Mouse (Mus musculus) hindbrain, embryonic 13.5 days (tissue): ENCODE data around the gene P4ha1. TPM values are rescaled to one million over a fixed set of nuclear protein-coding genes. Genes with fewer than 3 reads are reported as not detected.

Source experiments
- ATAC-seq: fragments of 200-750 bp; cut with Nextera tagmentation; 2 replicates; pipeline ENCODE4 v1.8.0; 2017; ENCODE audit warnings: moderate TSS enrichment; ENCODE audit not compliant: low FRiP score
- H3K27ac ChIP-seq: fragments of 300-500 bp; sonication (generic); 2 replicates; pipeline ENCODE4 v1.5.1; 2015; ENCODE audit warnings: inconsistent platforms, mild to moderate bottlenecking, moderate library complexity
- H3K27me3 ChIP-seq: fragments of 300-500 bp; sonication (generic); 2 replicates; pipeline ENCODE4 v1.6.1; 2015; ENCODE audit warnings: mild to moderate bottlenecking, inconsistent platforms
- H3K36me3 ChIP-seq: fragments of 300-500 bp; sonication (generic); 2 replicates; pipeline ENCODE4 v1.6.1; 2015; ENCODE audit warnings: mild to moderate bottlenecking, inconsistent platforms
- H3K4me1 ChIP-seq: fragments of 300-500 bp; sonication (generic); replicated peaks from 2 replicates; pipeline ENCODE4 v1.6.1; 2015; ENCODE audit warnings: inconsistent platforms
- H3K4me2 ChIP-seq: fragments of 300-500 bp; sonication (generic); 2 replicates; pipeline ENCODE4 v1.6.1; 2015; ENCODE audit warnings: inconsistent platforms, mild to moderate bottlenecking, moderate library complexity
- H3K4me3 ChIP-seq: fragments of 300-500 bp; sonication (generic); 2 replicates; pipeline ENCODE4 v1.5.1; 2015; ENCODE audit warnings: mild to moderate bottlenecking, inconsistent platforms
- H3K9ac ChIP-seq: fragments of 300-500 bp; sonication (generic); 2 replicates; pipeline ENCODE4 v1.6.1; 2015; ENCODE audit warnings: mild to moderate bottlenecking, inconsistent platforms
- H3K9me3 ChIP-seq: fragments of 300-500 bp; sonication (generic); 2 replicates; pipeline ENCODE4 v1.6.1; 2016; ENCODE audit warnings: inconsistent platforms
- WGBS: fragments of 180-500 bp; shearing (Covaris S2); methylation state at CpG from one replicate; pipeline ENCODE4 v1.1.7; 2015; 5-methylcytosine and 5-hydroxymethylcytosine counted together
- polyA plus RNA-seq: library from polyadenylated mRNA; unstranded; fragments of >200 nt; fragmentation: Nextera tagmentation; extraction: Ambion mirVana; gene quantifications from 2 replicates; pipeline ENCODE4 v1.2.1, GENCODE M21; 2015

The P4ha1 gene
- polyA plus RNA-seq, 1 experiment from 2014 or later, result 29.9 TPM

GRCm38 (mm10) chr10:59326612-59327315 lies 3.7 kb downstream of the P4ha1 start:
- 86% methylated on average over 8 of the region's 8 CpGs for WGBS
- Histone ChIP-seq H3K27ac (no peak overlapping the region), H3K27me3 (no peaks in the 10 kb centered on the region), H3K9ac (no peak overlapping the region), H3K4me3 (no peak overlapping the region), H3K9me3 (no peaks in the 10 kb centered on the region), H3K4me1 (peaks cover 22% of the 10 kb centered on the region), H3K36me3 (no peaks in the 10 kb centered on the region), H3K4me2 (no peak overlapping the region)
- no peak for ATAC-seq

GRCm38 (mm10) chr10:59327316-59327710 lies 4.2 kb downstream of the P4ha1 start:
- Histone ChIP-seq H3K27me3 (no peaks in the 10 kb centered on the region), H3K36me3 (no peaks in the 10 kb centered on the region), H3K9ac (no peak overlapping the region), H3K27ac (no peak overlapping the region), H3K4me3 (no peak overlapping the region), H3K9me3 (no peaks in the 10 kb centered on the region), H3K4me2 (no peak overlapping the region), H3K4me1 (peaks cover 20% of the 10 kb centered on the region)
- ATAC-seq, result no peak
- WGBS, result 95% methylated on average over 3 of the region's 3 CpGs

GRCm38 (mm10) chr10:59331546-59332256 lies 8.6 kb downstream of the P4ha1 start:
- H3K36me3 ChIP-seq, result no peaks in the 10 kb centered on the region
- WGBS, result 93% methylated on average over 6 of the region's 6 CpGs

GRCm38 (mm10) chr10:59333400-59333799 lies 10.3 kb downstream of the P4ha1 start:
- Histone ChIP-seq H3K4me3 (no peak overlapping the region), H3K9me3 (no peaks in the 10 kb centered on the region), H3K36me3 (peaks cover 6% of the 10 kb centered on the region), H3K9ac (no peak overlapping the region), H3K4me1 (0 out of 2 replicates have a peak, but pooled peaks cover 5% of the 10 kb centered on the region), H3K27ac (no peak overlapping the region), H3K27me3 (no peaks in the 10 kb centered on the region), H3K4me2 (no peak overlapping the region)
- WGBS, result 87% methylated on average over 4 of the region's 4 CpGs
- no peak for ATAC-seq

More at GRCm38 (mm10) chr10:59331546-59332256, 8.6 kb downstream of the P4ha1 start:
- no peak overlapping the region for H3K27ac ChIP-seq
- H3K4me1 ChIP-seq, result 0 out of 2 replicates have a peak, but pooled peaks cover 5% of the 10 kb centered on the region
- no peaks in the 10 kb centered on the region for H3K9me3 ChIP-seq
- no peaks in the 10 kb centered on the region for H3K27me3 ChIP-seq
- no peak overlapping the region for H3K9ac ChIP-seq
- ATAC-seq, result no peak
- H3K4me3 ChIP-seq, result no peak overlapping the region
- H3K4me2 ChIP-seq, result no peak overlapping the region

GRCm38 (mm10) chr10:59334899-59335798 lies 12.1 kb downstream of the P4ha1 start:
- H3K4me1 ChIP-seq, result 0 out of 2 replicates have a peak, but pooled peaks cover 5% of the 10 kb centered on the region
- H3K27me3 ChIP-seq, result no peaks in the 10 kb centered on the region
- no peak for ATAC-seq
- H3K4me3 ChIP-seq, result no peak overlapping the region
- H3K27ac ChIP-seq, result no peak overlapping the region
- H3K9ac ChIP-seq, result no peak overlapping the region
- no peak overlapping the region for H3K4me2 ChIP-seq
- H3K9me3 ChIP-seq, result no peaks in the 10 kb centered on the region
- 85% methylated on average over 4 of the region's 4 CpGs for WGBS
- peaks cover 16% of the 10 kb centered on the region for H3K36me3 ChIP-seq

GRCm38 (mm10) chr10:59336124-59336523 lies 13.0 kb downstream of the P4ha1 start:
- Histone ChIP-seq H3K9me3 (no peaks in the 10 kb centered on the region), H3K36me3 (peaks cover 26% of the 10 kb centered on the region), H3K4me1 (0 out of 2 replicates have a peak, but pooled peaks cover 5% of the 10 kb centered on the region), H3K27me3 (no peaks in the 10 kb centered on the region), H3K4me3 (no peak overlapping the region), H3K4me2 (no peak overlapping the region), H3K27ac (no peak overlapping the region), H3K9ac (no peak overlapping the region)
- 90% methylated on average over 2 of the region's 2 CpGs for WGBS
- no peak for ATAC-seq

GRCm38 (mm10) chr10:59346560-59346959 lies 23.5 kb downstream of the P4ha1 start:
- 93% methylated on average over 2 of the region's 2 CpGs for WGBS
- peaks cover 63% of the 10 kb centered on the region for H3K36me3 ChIP-seq

GRCm38 (mm10) chr10:59348200-59348599 lies 25.1 kb downstream of the P4ha1 start:
- Histone ChIP-seq H3K36me3 (peaks cover 65% of the 10 kb centered on the region), H3K4me3 (no peak overlapping the region)

More at GRCm38 (mm10) chr10:59346560-59346959, 23.5 kb downstream of the P4ha1 start:
- Histone ChIP-seq H3K4me3 (no peak overlapping the region), H3K27me3 (no peaks in the 10 kb centered on the region), H3K9ac (no peak overlapping the region), H3K27ac (no peak overlapping the region), H3K4me1 (no peaks in the 10 kb centered on the region), H3K9me3 (no peaks in the 10 kb centered on the region), H3K4me2 (no peak overlapping the region)
- ATAC-seq, result no peak

GRCm38 (mm10) chr10:59349536-59349935 lies 26.4 kb downstream of the P4ha1 start:
- ATAC-seq, result no peak
- H3K27ac ChIP-seq, result no peak overlapping the region
- H3K9ac ChIP-seq, result no peak overlapping the region
- peaks cover 64% of the 10 kb centered on the region for H3K36me3 ChIP-seq
- no peak overlapping the region for H3K4me3 ChIP-seq
- no peaks in the 10 kb centered on the region for H3K27me3 ChIP-seq
- no peaks in the 10 kb centered on the region for H3K4me1 ChIP-seq
- 96% methylated on average over 2 of the region's 2 CpGs for WGBS
- no peaks in the 10 kb centered on the region for H3K9me3 ChIP-seq
- no peak overlapping the region for H3K4me2 ChIP-seq

More at GRCm38 (mm10) chr10:59348200-59348599, 25.1 kb downstream of the P4ha1 start:
- H3K9ac ChIP-seq, result no peak overlapping the region
- 93% methylated on average over 9 of the region's 9 CpGs for WGBS
- H3K9me3 ChIP-seq, result no peaks in the 10 kb centered on the region
- no peak for ATAC-seq
- H3K4me1 ChIP-seq, result no peaks in the 10 kb centered on the region
- no peaks in the 10 kb centered on the region for H3K27me3 ChIP-seq
- H3K4me2 ChIP-seq, result no peak overlapping the region
- H3K27ac ChIP-seq, result no peak overlapping the region

- ATAC-seq, result no peak
- H3K36me3 ChIP-seq, result peaks cover 66% of the 10 kb centered on the region
Observed at GRCm38 (mm10) chr10:59353065-59353464, 30.0 kb downstream of the P4ha1 start.

GRCm38 (mm10) chr10:59354120-59354519 lies 31.0 kb downstream of the P4ha1 start:
- Histone ChIP-seq H3K27me3 (no peaks in the 10 kb centered on the region), H3K9ac (no peak overlapping the region), H3K27ac (no peak overlapping the region), H3K9me3 (no peaks in the 10 kb centered on the region), H3K4me3 (no peak overlapping the region), H3K36me3 (peaks cover 57% of the 10 kb centered on the region), H3K4me2 (no peak overlapping the region), H3K4me1 (no peaks in the 10 kb centered on the region)
- WGBS, result 74% methylated on average over 12 of the region's 12 CpGs
- no peak for ATAC-seq

More at GRCm38 (mm10) chr10:59353065-59353464, 30.0 kb downstream of the P4ha1 start:
- Histone ChIP-seq H3K4me1 (no peaks in the 10 kb centered on the region), H3K4me3 (no peak overlapping the region), H3K4me2 (no peak overlapping the region), H3K9me3 (no peaks in the 10 kb centered on the region), H3K27ac (no peak overlapping the region), H3K27me3 (no peaks in the 10 kb centered on the region), H3K9ac (no peak overlapping the region)
- 60% methylated on average over 1 of the region's 1 CpGs for WGBS

- peaks cover 53% of the 10 kb centered on the region for H3K36me3 ChIP-seq
- H3K4me3 ChIP-seq, result no peak overlapping the region
- WGBS, result 84% methylated on average over 8 of the region's 8 CpGs
- no peak overlapping the region for H3K27ac ChIP-seq
- H3K4me1 ChIP-seq, result no peaks in the 10 kb centered on the region
- no peaks in the 10 kb centered on the region for H3K9me3 ChIP-seq
- no peaks in the 10 kb centered on the region for H3K27me3 ChIP-seq
- H3K9ac ChIP-seq, result no peak overlapping the region
- no peak overlapping the region for H3K4me2 ChIP-seq
- ATAC-seq, result no peak
Observed at GRCm38 (mm10) chr10:59355020-59355419, 31.9 kb downstream of the P4ha1 start.
